Mouse (Mus musculus) liver, embryonic 15.5 days (tissue): Measurements from ENCODE around the gene Strn4. TPM values are rescaled to one million over a fixed set of nuclear protein-coding genes. Genes with fewer than 3 reads are reported as not detected.
A peak's percentile ranks its signal among the peaks of the same experiment; 100 is the strongest.

Experiments
- ATAC-seq: fragments of 200-750 bp; cut with Nextera tagmentation; 2 replicates; pipeline ENCODE4 v1.8.0; 2017; ENCODE audit warnings: moderate number of reproducible peaks, mild to moderate bottlenecking, moderate library complexity; ENCODE audit not compliant: insufficient read depth
- H3K27ac ChIP-seq: fragments of 300-500 bp; sonication (generic); replicated peaks from 2 replicates; pipeline ENCODE4 v1.5.1; 2015; ENCODE audit warnings: mild to moderate bottlenecking, inconsistent platforms
- H3K27me3 ChIP-seq: fragments of 300-500 bp; sonication (generic); 2 replicates; pipeline ENCODE4 v1.6.1; 2015; ENCODE audit warnings: mild to moderate bottlenecking, inconsistent platforms
- H3K36me3 ChIP-seq: fragments of 300-500 bp; sonication (generic); replicated peaks from 2 replicates; pipeline ENCODE4 v1.6.1; 2015; ENCODE audit warnings: moderate library complexity, mild to moderate bottlenecking, inconsistent platforms
- H3K4me1 ChIP-seq: fragments of 300-500 bp; sonication (generic); replicated peaks from 2 replicates; pipeline ENCODE4 v1.6.1; 2015; ENCODE audit warnings: inconsistent platforms
- H3K4me2 ChIP-seq: fragments of 300-500 bp; sonication (generic); 2 replicates; pipeline ENCODE4 v1.6.1; 2015; ENCODE audit warnings: moderate library complexity, mild to moderate bottlenecking, inconsistent platforms
- H3K4me3 ChIP-seq: fragments of 300-500 bp; sonication (generic); replicated peaks from 2 replicates; pipeline ENCODE4 v1.5.1; 2015; ENCODE audit warnings: mild to moderate bottlenecking, inconsistent platforms
- H3K9ac ChIP-seq: fragments of 300-500 bp; sonication (generic); 2 replicates; pipeline ENCODE4 v1.6.1; 2015; ENCODE audit warnings: moderate library complexity, mild to moderate bottlenecking, inconsistent platforms
- H3K9me3 ChIP-seq: fragments of 300-500 bp; sonication (generic); replicated peaks from 2 replicates; pipeline ENCODE4 v1.6.1; 2016; ENCODE audit warnings: inconsistent platforms
- WGBS: fragments of 180-500 bp; shearing (Covaris S2); methylation state at CpG from one replicate; pipeline ENCODE4 v1.1.7; 2015; ENCODE audit warnings: mixed read lengths; ENCODE audit not compliant: insufficient replicate concordance; 5-methylcytosine and 5-hydroxymethylcytosine counted together
- polyA plus RNA-seq: library from polyadenylated mRNA; unstranded; fragments of >200 nt; fragmentation: Nextera tagmentation; extraction: Ambion mirVana; gene quantifications from 2 replicates; pipeline ENCODE4 v1.2.1, GENCODE M21; 2015

The Strn4 gene
- polyA plus RNA-seq, 1 experiment from 2014 or later = 30.9 TPM

GRCm38 (mm10) chr7:16784498-16784976, 31.2 kb upstream of the Strn4 start:
- Histone ChIP-seq H3K9me3 (no peaks in the 10 kb centered on the region), H3K27me3 (no peaks in the 10 kb centered on the region), H3K4me3 (peak overlapping the region; percentile 98), H3K36me3 (peaks cover 56% of the 10 kb centered on the region), H3K4me1 (peaks cover 63% of the 10 kb centered on the region), H3K4me2 (peak overlapping the region; percentile 84), H3K9ac (peak overlapping the region; percentile 98), H3K27ac (peak overlapping the region; percentile 98)
- ATAC-seq = peak; percentile 19; the same call in 1 of the 2 replicates
- WGBS = 59% methylated on average over 10 of the region's 10 CpGs

DNA sequence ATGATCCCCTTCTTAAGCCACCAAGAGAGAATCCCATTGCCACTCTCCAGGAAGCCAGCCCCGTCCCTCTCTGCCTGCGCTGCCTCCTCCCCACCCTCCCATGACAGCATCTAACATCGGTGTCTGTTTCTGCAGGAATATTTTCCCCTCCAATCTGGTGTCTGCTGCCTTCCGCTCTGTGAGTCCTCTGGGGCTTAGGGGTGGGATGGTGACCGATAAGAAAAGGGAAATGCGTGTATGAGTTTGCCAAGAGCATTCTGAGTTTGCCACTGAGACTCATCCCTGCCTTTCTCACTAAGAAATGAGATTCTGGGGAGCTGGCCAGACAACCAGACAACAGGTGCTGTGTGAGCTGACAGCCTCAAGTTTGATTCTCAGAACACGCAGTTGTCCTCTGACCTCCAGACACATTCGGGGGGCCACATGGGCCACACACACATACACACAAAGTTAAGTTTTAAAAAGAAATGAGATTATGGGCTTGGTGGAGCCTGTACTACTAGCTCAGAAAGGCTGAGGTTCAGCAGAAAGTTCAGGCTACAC, 30.1 kb upstream of the Strn4 start:
- H3K27ac ChIP-seq = peak overlapping the region; percentile 98
- 71% methylated on average over 8 of the region's 8 CpGs for WGBS
- no peaks in the 10 kb centered on the region for H3K9me3 ChIP-seq
- peak overlapping the region; percentile 84 for H3K4me2 ChIP-seq
- no peak for ATAC-seq
- H3K4me1 ChIP-seq = peaks cover 59% of the 10 kb centered on the region
- no peaks in the 10 kb centered on the region for H3K27me3 ChIP-seq
- peak overlapping the region; percentile 98 for H3K4me3 ChIP-seq
- H3K9ac ChIP-seq = peak overlapping the region; percentile 7; the same call in 1 of the 2 replicates
- peaks cover 67% of the 10 kb centered on the region for H3K36me3 ChIP-seq

DNA sequence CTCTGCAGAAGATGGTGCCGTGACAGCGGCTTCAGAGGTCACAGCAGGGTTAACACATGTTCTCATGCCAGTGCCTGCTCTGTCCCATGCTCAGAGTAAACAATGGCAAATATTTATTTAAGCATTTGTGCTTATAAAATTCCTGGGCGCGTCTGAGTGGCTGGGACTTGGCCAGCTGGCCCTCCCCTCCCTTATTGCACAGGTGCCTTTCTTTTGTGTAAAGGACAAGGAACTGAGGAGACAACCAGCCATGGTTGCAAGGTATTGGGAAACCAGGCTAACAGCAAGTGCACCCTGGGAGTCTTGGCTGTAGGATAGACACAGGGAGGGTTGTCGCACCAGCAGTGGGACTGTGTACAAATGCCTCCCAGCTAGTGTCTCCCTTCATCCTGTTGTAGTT, 23.4 kb upstream of the Strn4 start:
- H3K27me3 ChIP-seq = no peaks in the 10 kb centered on the region
- no peaks in the 10 kb centered on the region for H3K9me3 ChIP-seq
- WGBS = 84% methylated on average over 5 of the region's 5 CpGs
- peak; percentile 13; the same call in 1 of the 2 replicates for ATAC-seq
- peaks cover 22% of the 10 kb centered on the region for H3K4me1 ChIP-seq
- peaks cover 100% of the 10 kb centered on the region for H3K36me3 ChIP-seq
- H3K4me2 ChIP-seq = no peak overlapping the region
- H3K4me3 ChIP-seq = no peak overlapping the region
- no peak overlapping the region for H3K9ac ChIP-seq
- H3K27ac ChIP-seq = 0 out of 2 replicates have a peak overlapping the region, but pooled peaks have one; percentile 22

DNA sequence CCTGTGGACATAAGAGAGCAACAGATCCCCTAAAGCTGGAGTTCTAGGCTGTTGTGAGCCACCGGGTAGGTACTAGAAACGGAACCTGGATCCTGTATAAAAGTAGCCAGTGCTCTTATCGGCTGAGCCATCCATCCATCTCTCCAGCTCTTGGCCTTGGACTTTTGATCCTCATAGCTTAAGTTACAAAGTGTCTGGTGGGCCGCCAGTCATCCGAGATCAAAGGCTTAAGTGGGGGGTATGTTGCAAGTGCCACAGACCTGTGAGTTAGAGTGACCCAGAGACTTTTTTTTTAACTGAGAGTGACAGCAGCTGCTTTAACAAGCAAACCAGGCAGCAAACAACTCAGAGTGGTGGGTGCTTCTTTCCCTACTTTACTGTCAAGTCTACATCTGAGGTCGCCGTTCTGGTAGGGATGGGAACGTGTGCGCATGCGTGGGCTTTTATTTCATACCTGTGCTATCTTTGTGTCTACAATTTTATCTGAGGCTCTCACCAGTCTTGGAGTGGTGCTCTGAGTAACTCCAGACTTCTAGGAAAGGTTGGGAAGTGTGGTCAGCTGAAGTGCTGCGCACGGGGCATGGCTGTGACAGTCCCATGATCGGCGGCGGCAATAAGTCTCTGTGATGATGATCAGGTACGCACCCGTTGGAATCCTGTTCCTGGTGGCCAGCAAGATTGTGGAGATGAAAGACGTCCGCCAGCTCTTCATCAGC, 22.5 kb upstream of the Strn4 start:
- 86% methylated on average over 19 of the region's 19 CpGs for WGBS
- Histone ChIP-seq H3K9me3 (no peaks in the 10 kb centered on the region), H3K4me3 (peak overlapping the region; percentile 1; the same call in 1 of the 2 replicates), H3K9ac (no peak overlapping the region), H3K27me3 (no peaks in the 10 kb centered on the region), H3K4me2 (peak overlapping the region; percentile 8; the same call in 1 of the 2 replicates), H3K36me3 (peaks cover 100% of the 10 kb centered on the region), H3K27ac (0 out of 2 replicates have a peak overlapping the region, but pooled peaks have one; percentile 3), H3K4me1 (peaks cover 15% of the 10 kb centered on the region)
- ATAC-seq = no peak

GRCm38 (mm10) chr7:16794886-16795285, 20.8 kb upstream of the Strn4 start:
- 92% methylated on average over 5 of the region's 5 CpGs for WGBS
- Histone ChIP-seq H3K36me3 (peaks cover 99% of the 10 kb centered on the region), H3K4me2 (no peak overlapping the region), H3K9ac (no peak overlapping the region), H3K9me3 (no peaks in the 10 kb centered on the region), H3K4me1 (peaks cover 10% of the 10 kb centered on the region), H3K4me3 (no peak overlapping the region), H3K27ac (no peak overlapping the region), H3K27me3 (no peaks in the 10 kb centered on the region)
- no peak for ATAC-seq

- H3K36me3 ChIP-seq = peaks cover 6% of the 10 kb centered on the region
- H3K4me1 ChIP-seq = peaks cover 8% of the 10 kb centered on the region; the same call in 1 of the 2 replicates
- no peaks in the 10 kb centered on the region for H3K27me3 ChIP-seq
- no peak overlapping the region for H3K9ac ChIP-seq
- H3K4me2 ChIP-seq = no peak overlapping the region
- no peak overlapping the region for H3K4me3 ChIP-seq
- H3K9me3 ChIP-seq = no peaks in the 10 kb centered on the region
- WGBS = 26% methylated on average over 8 of the region's 8 CpGs
- H3K27ac ChIP-seq = no peak overlapping the region
- ATAC-seq = no peak
Measured at GRCm38 (mm10) chr7:16804409-16805028, 11.2 kb upstream of the Strn4 start.

DNA sequence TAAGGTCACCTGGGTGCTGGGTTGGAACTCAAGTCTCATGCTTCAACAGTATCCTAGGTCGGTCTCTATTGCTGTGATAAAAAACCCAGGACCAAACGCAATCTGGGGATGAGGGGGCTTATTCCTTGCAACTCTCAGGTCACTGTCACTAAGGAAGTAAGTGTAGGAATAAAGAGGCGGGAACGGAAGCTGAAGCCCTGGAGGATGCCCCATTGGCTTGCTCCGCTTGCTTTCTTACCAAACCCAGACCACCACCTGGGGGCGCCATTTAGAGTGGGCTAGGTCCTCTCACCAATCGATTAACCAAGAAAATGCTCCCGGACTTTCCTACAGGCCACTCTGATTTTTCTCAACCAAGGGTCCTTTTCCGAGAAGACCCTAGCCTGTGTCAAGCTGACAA, 7.8 kb upstream of the Strn4 start:
- Histone ChIP-seq H3K9me3 (no peaks in the 10 kb centered on the region), H3K4me3 (no peak overlapping the region), H3K27ac (no peak overlapping the region), H3K27me3 (peaks cover 30% of the 10 kb centered on the region), H3K4me1 (peaks cover 23% of the 10 kb centered on the region), H3K4me2 (no peak overlapping the region), H3K9ac (no peak overlapping the region), H3K36me3 (peaks cover 22% of the 10 kb centered on the region; the same call in 1 of the 2 replicates)
- no peak for ATAC-seq
- 73% methylated on average over 9 of the region's 9 CpGs for whole genome bisulfite sequencing

- Histone ChIP-seq H3K4me1 (peaks cover 23% of the 10 kb centered on the region), H3K36me3 (peaks cover 29% of the 10 kb centered on the region), H3K9ac (no peak overlapping the region), H3K4me3 (no peak overlapping the region), H3K27me3 (peaks cover 30% of the 10 kb centered on the region), H3K27ac (no peak overlapping the region), H3K9me3 (no peaks in the 10 kb centered on the region), H3K4me2 (no peak overlapping the region)
- WGBS = 77% methylated on average over 9 of the region's 9 CpGs
- ATAC-seq = no peak
Measured at GRCm38 (mm10) chr7:16808647-16809046, 7.0 kb upstream of the Strn4 start.

DNA sequence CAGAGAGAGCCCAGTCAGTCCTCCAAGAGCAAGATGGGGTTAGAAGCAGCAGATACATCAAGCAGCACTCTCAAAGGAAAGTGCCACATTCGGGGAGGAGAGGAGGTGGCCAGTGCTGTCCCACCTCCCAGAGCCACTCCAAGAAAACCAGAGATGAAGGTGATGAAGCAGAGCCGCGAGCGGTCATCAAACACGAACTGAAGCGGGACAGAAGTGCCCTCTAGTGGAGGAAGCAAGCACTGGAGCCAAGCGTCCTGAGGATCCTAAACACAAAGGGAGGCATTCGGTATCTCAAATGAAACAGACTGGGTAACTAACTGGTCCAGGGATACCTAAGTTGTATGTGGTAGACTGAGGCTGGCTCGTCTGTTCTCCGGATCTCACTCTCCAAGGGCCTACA, 6.0 kb upstream of the Strn4 start:
- Histone ChIP-seq H3K27me3 (peaks cover 30% of the 10 kb centered on the region), H3K27ac (no peak overlapping the region), H3K4me3 (no peak overlapping the region), H3K4me1 (peaks cover 18% of the 10 kb centered on the region), H3K9me3 (no peaks in the 10 kb centered on the region), H3K9ac (no peak overlapping the region), H3K36me3 (peaks cover 38% of the 10 kb centered on the region), H3K4me2 (no peak overlapping the region)
- no peak for ATAC-seq
- WGBS = 20% methylated on average over 10 of the region's 10 CpGs

DNA sequence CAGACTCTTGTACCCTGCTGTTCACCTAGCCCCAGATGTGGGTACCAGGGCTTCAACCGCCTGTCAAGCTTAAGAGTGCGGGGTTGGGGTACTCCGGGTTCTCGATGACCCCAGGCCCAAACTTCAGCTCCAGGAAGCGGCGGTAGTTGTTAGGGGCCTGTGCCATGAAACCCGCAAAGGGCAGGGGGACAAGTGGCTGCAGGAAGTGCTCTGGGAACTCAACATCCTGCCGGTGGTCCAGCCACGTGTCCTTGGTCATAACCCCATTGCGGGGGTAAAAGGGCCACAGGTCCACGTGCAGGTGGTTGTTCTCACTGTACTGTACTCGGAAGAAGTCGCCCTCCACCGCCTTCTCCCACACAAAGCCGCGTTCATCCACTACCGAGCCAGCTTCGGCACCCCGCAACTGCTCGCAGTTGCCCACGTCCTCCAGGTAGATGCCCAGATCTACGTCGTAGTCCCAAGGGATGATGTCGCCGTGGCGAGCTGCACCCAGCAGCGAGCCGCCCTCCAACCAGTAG, 5.2 kb upstream of the Strn4 start:
- peak overlapping the region; percentile 55; the same call in 1 of the 2 replicates for H3K4me2 ChIP-seq
- H3K36me3 ChIP-seq = peaks cover 38% of the 10 kb centered on the region
- H3K9me3 ChIP-seq = no peaks in the 10 kb centered on the region
- ATAC-seq = no peak
- WGBS = 62% methylated on average over 28 of the region's 28 CpGs
- H3K4me1 ChIP-seq = peaks cover 19% of the 10 kb centered on the region
- no peak overlapping the region for H3K9ac ChIP-seq
- no peak overlapping the region for H3K27ac ChIP-seq
- H3K27me3 ChIP-seq = peaks cover 30% of the 10 kb centered on the region
- H3K4me3 ChIP-seq = 0 out of 2 replicates have a peak overlapping the region, but pooled peaks have one; percentile 22
